Mouse (Mus musculus) megakaryocyte-erythroid progenitor cell, adult 5-6 weeks (primary cell): ENCODE data around the gene Olfr394. TPM values are rescaled to one million over a fixed set of nuclear protein-coding genes. Genes with fewer than 3 reads are reported as not detected.
"Not testable (repeated sequence)": the region's sequence is repeated elsewhere in the genome, so short reads cannot be mapped to it uniquely, and the experiment has no call there.

Source experiments
- ATAC-seq: replicated peaks from 2 replicates; pipeline ENCODE4 v1.8.0; 2016; ENCODE audit warnings: mild to moderate bottlenecking, inconsistent platforms; ENCODE audit not compliant: severe bottlenecking, poor library complexity, low FRiP score, low TSS enrichment
- total RNA-seq, 2 experiments: library from RNA; stranded (forward) in 1 of 2; stranded (reverse) in 1 of 2; fragments of 200-1000, 215-1000 nt in 1 of 2; fragments of >200 nt in 1 of 2; fragmentation: Nextera tagmentation in 1 of 2; gene quantifications; 2 replicates each; pipeline ENCODE4 v1.2.3; 2014 to 2017

Gene Olfr394
- total RNA-seq (2014; fragmentation: Nextera tagmentation) (not detected in 2 replicates), total RNA-seq (2017) (not detected in 2 replicates)

GRCm38 (mm10) chr11:73890671-73891070 is at the start of gene Olfr394:
Gene Olfr394 (minus strand): TSS chr11:73890771.
- ATAC-seq = no peak

- no peak for ATAC-seq
Measured at GRCm38 (mm10) chr11:73936377-73936776, 45.8 kb upstream of the Olfr394 start, which contains the start of gene Olfr23. Gene Olfr23 (plus strand): TSS chr11:73936677.

DNA sequence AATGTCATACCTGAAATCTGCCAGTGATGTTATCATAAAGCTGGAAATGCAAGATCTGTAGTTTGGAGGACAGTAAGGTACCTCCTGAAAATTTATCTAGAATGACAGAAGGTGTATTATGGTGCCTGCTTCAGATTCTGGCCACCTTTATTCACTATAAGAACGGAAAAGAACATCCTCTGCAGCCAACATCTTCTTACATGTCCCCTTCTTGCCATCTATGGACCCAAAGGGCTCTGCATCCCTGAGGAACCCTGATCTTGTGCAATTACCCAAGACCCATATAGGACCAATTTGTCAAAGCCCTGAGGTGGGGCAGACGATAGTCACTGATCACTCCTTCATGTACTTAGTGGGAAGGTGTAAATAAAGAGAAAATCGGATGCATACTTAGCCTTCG is 18.6 kb upstream of the Olfr394 start, which contains the start of gene Olfr395:
Gene Olfr395, minus strand, starts transcription at position 101 of the 400 bp plus-strand sequence.
- not testable (repeated sequence) for ATAC-seq

DNA sequence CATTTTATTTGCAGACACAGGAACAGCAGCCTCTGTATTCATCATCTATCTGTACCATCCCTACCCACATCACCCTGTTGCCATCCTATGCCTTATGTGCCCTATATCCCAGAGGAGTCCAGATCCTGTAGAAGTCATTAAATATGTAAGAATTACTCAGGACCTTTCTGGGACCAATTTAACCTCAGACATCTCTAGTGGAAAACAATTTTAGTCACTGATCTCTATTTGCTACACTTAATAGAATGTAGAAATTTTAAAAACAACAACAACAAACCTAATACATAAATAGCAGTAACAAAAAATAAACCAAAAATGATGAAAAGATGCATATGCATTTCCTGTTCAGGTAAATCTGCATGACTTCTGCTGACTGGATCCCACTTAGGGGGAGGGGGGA is 39.2 kb downstream of the Olfr394 start, which contains the start of gene Olfr393:
Gene Olfr393, minus strand, starts transcription at position 101 of the 400 bp plus-strand sequence.
- ATAC-seq = no peak

Other genes starting within 250 kb of the Olfr394 start
- gene Zfp735, start 202.0 kb downstream of the Olfr394 start, total RNA-seq (2014; fragmentation: Nextera tagmentation) = not detected in 2 replicates
- gene Zfp735, start 202.0 kb downstream of the Olfr394 start, total RNA-seq (2017) = not detected in 2 replicates
- not detected in 2 replicates for gene Olfr389, start 110.1 kb downstream of the Olfr394 start, total RNA-seq (2014; fragmentation: Nextera tagmentation)
- gene Olfr389, start 110.1 kb downstream of the Olfr394 start, total RNA-seq (2017) = not detected in 2 replicates
- not detected in 2 replicates for gene Olfr390, start 107.8 kb downstream of the Olfr394 start, total RNA-seq (2014; fragmentation: Nextera tagmentation)
- not detected in 2 replicates for gene Olfr390, start 107.8 kb downstream of the Olfr394 start, total RNA-seq (2017)
- not detected in 2 replicates for gene Olfr391-ps, start 87.7 kb downstream of the Olfr394 start, total RNA-seq (2014; fragmentation: Nextera tagmentation)
- not detected in 2 replicates for gene Olfr391-ps, start 87.7 kb downstream of the Olfr394 start, total RNA-seq (2017)
- not detected in 2 replicates for gene Olfr392, start 73.7 kb downstream of the Olfr394 start, total RNA-seq (2014; fragmentation: Nextera tagmentation)
- gene Olfr392, start 73.7 kb downstream of the Olfr394 start, total RNA-seq (2017) = not detected in 2 replicates
- not detected in 2 replicates for gene Olfr393, start 39.3 kb downstream of the Olfr394 start, total RNA-seq (2014; fragmentation: Nextera tagmentation)
- not detected in 2 replicates for gene Olfr393, start 39.3 kb downstream of the Olfr394 start, total RNA-seq (2017)
- not detected in 2 replicates for gene Olfr395, start 18.5 kb upstream of the Olfr394 start, total RNA-seq (2014; fragmentation: Nextera tagmentation)
- gene Olfr395, start 18.5 kb upstream of the Olfr394 start, total RNA-seq (2017) = not detected in 2 replicates
- not detected in 2 replicates for gene Olfr23, start 45.9 kb upstream of the Olfr394 start, total RNA-seq (2014; fragmentation: Nextera tagmentation)
- gene Olfr23, start 45.9 kb upstream of the Olfr394 start, total RNA-seq (2017) = not detected in 2 replicates
- not detected in 2 replicates for gene Olfr397, start 70.0 kb upstream of the Olfr394 start, total RNA-seq (2014; fragmentation: Nextera tagmentation)
- gene Olfr397, start 70.0 kb upstream of the Olfr394 start, total RNA-seq (2017) = not detected in 2 replicates
- gene Olfr398, start 99.6 kb upstream of the Olfr394 start, total RNA-seq (2014; fragmentation: Nextera tagmentation) = not detected in 2 replicates
- not detected in 2 replicates for gene Olfr398, start 99.6 kb upstream of the Olfr394 start, total RNA-seq (2017)
- gene Olfr139, start 165.8 kb upstream of the Olfr394 start, total RNA-seq (2014; fragmentation: Nextera tagmentation) = not detected in 2 replicates
- gene Olfr139, start 165.8 kb upstream of the Olfr394 start, total RNA-seq (2017) = not detected in 2 replicates
- gene Olfr399, start 165.8 kb upstream of the Olfr394 start, total RNA-seq (2014; fragmentation: Nextera tagmentation) = not detected in 2 replicates
- not detected in 2 replicates for gene Olfr399, start 165.8 kb upstream of the Olfr394 start, total RNA-seq (2017)
- gene Zfp616, start 179.2 kb upstream of the Olfr394 start, total RNA-seq (2014; fragmentation: Nextera tagmentation) = not detected in 2 replicates
- not detected in 2 replicates for gene Zfp616, start 179.2 kb upstream of the Olfr394 start, total RNA-seq (2017)
- not detected in 2 replicates for gene Olfr401, start 222.9 kb upstream of the Olfr394 start, total RNA-seq (2014; fragmentation: Nextera tagmentation)
- gene Olfr401, start 222.9 kb upstream of the Olfr394 start, total RNA-seq (2017) = not detected in 2 replicates